Mouse (Mus musculus) megakaryocyte, embryonic 14.5 days (primary cell): ENCODE measurements around the gene Atg101.

Experiments used
- FLI1 ChIP-seq: IDR thresholded peaks from 2 replicates; pipeline ENCODE4 v1.6.1; 2012; ENCODE audit warnings: low read length, inconsistent platforms, mixed read lengths
- GATA1 ChIP-seq: IDR thresholded peaks from 3 replicates; pipeline ENCODE4 v1.6.1; 2012; ENCODE audit warnings: mixed read lengths, low read length, inconsistent platforms, borderline replicate concordance

DNA sequence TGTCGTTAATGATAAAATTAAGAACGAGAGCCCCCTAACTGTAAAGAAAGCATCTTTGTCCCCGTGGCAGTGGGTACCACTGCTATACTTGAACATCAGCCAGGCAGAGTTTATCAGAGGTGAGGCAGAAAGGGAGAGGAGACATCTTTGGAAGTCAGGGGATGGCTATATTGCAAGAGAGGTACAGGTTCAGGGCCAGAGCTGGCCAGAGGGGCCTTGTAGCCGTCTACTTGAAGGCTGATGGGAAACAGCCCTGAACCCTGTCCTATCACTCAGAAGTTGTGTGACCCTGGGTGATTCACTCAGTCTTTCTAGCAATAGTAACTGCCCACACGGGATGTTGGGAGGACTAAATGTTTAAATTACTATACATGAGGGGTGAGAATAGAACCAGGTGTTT is 37.1 kb downstream of the Atg101 start:
- TF ChIP-seq GATA1 (no peak), FLI1 (no peak)
